8 mouse cellular contexts compared by ENCODE assay signal in genomic region chr3:89411490-89412393, GRCm38 (mm10). TPM values are rescaled to one million over a fixed set of nuclear protein-coding genes. Genes with fewer than 3 reads are reported as not detected.
DNase-seq lines count a peak whose midpoint lies in the region; ATAC-seq lines count a peak whose summit lies in the region.

Gene Flad1 (minus strand): TSS chr3:89411870.

- H3K4me3 ChIP-seq in hindbrain, embryonic 16.5 days (ENCODE audit: low read length), result peak within 1 kb of the TSS; percentile 59
- peak within 1 kb of the TSS; percentile 96 for H3K4me3 ChIP-seq in macrophage (ENCODE audit: inconsistent target)

- peak within 1 kb of the TSS; percentile 68 for H3K9ac ChIP-seq in hindbrain, embryonic 16.5 days (ENCODE audit: low read depth, low read length)

- peak; percentile 99 for DNase-seq in WW6 (ENCODE audit: low read depth, low spot score)
- DNase-seq in cerebellum, postnatal 4 days (ENCODE audit: low spot score in 2 of 2), result peak; percentile 97 to 100
- DNase-seq in gastrocnemius, adult 18-20 months (ENCODE audit: low spot score), result peak; percentile 100
- DNase-seq in left cerebral cortex, adult 18-20 months (ENCODE audit: low spot score in 2 of 2), result peak; percentile 98 to 99
- DNase-seq in right cerebral cortex, adult 18-20 months, result peak; percentile 99
- peak; percentile 94 for DNase-seq in urinary bladder, postnatal 10 days (ENCODE audit: low spot score)

- no peaks in the 10 kb centered on the region for H3K9me3 ChIP-seq in hindbrain, embryonic 16.5 days (ENCODE audit: control insufficient read depth, low read length)

- peaks cover 9% of the 10 kb centered on the region for H3K4me1 ChIP-seq in hindbrain, embryonic 16.5 days (ENCODE audit: control insufficient read depth, insufficient read depth, low read depth, low read length)

- H3K27me3 ChIP-seq in hindbrain, embryonic 16.5 days (replicated peaks; ENCODE audit: control insufficient read depth, insufficient read depth, low read length), result no peaks in the 10 kb centered on the region

- H3K36me3 ChIP-seq in hindbrain, embryonic 16.5 days (ENCODE audit: control insufficient read depth, insufficient read depth, low read length), result peaks cover 11% of the 10 kb centered on the region
- H3K36me3 ChIP-seq in macrophage (ENCODE audit: inconsistent target), result peaks cover 23% of the 10 kb centered on the region

- WGBS in hindbrain, embryonic 16.5 days, result 3% methylated on average over 28 of the region's 28 CpGs
- 2% methylated on average over 28 of the region's 28 CpGs for WGBS in macrophage (ENCODE audit: missing documents)

- peak within 1 kb of the TSS; percentile 79 for H3K4me2 ChIP-seq in hindbrain, embryonic 16.5 days (ENCODE audit: low read length)

- ATAC-seq in hindbrain, embryonic 16.5 days, result peak; percentile 99

- H3K79me2 ChIP-seq in macrophage (ENCODE audit: inconsistent target), result peaks cover 23% of the 10 kb centered on the region

- H3K27ac ChIP-seq in hindbrain, embryonic 16.5 days (ENCODE audit: low read depth, low read length), result peak within 1 kb of the TSS; percentile 78
- peak within 1 kb of the TSS; percentile 60 for H3K27ac ChIP-seq in macrophage

RNA-seq across cellular contexts. Expression of gene Flad1, which starts in this region (rescaled TPM):
- 10 to 100 TPM; 45.2 to 51.6 TPM for total RNA-seq in gastrocnemius, adult 18-20 months (2021)
- polyA plus RNA-seq in hindbrain, embryonic 16.5 days (2015; fragmentation: Nextera tagmentation; extraction: Ambion mirVana), result 34.7 and 36.6 TPM in 2 replicates
- total RNA-seq in left cerebral cortex, adult 18-20 months (2021), result 10 to 100 TPM; 31.6 to 36.0 TPM
- total RNA-seq in macrophage (2018; cell fraction: chromatin; rRNA removed), result 10 to 100 TPM; 14.7 to 55.7 (median 35.5) TPM
- 10 to 100 TPM; 12.4 to 27.6 (median 19.2) TPM for total RNA-seq in macrophage (2018; cell fraction: cytosol; rRNA removed)
- total RNA-seq in macrophage (2018; cell fraction: nucleus; rRNA removed), result 10 to 100 TPM; 11.5 to 47.7 (median 28.4) TPM
- polyA plus RNA-seq in macrophage (2018), result 11.3 to 17.1 TPM (median 16.4 TPM) in 3 replicates

Comparison
In these comparisons a context has a peak if more than half of its experiments do, and no peak if none do; other contexts are left out.
1. Peak in every context shown above with its lines: DNase-seq, ATAC-seq, H3K4me3 ChIP-seq and H3K27ac ChIP-seq.